Mouse (Mus musculus) limb, embryonic 10.5 days (tissue): ENCODE data around the gene Galt. TPM values are rescaled to one million over a fixed set of nuclear protein-coding genes. Genes with fewer than 3 reads are reported as not detected.
"Not testable (repeated sequence)": the region's sequence is repeated elsewhere in the genome, so short reads cannot be mapped to it uniquely, and the experiment has no call there.

Source experiments
- DNase-seq: peaks from one replicate; pipeline ENCODE4 v3.0.0-alpha.2; 2017; ENCODE audit warnings: low spot score
- H3K27ac ChIP-seq: fragments of 300-500 bp; sonication (generic); 2 replicates; pipeline ENCODE4 v1.5.1; 2016; ENCODE audit warnings: mild to moderate bottlenecking
- H3K27me3 ChIP-seq: fragments of 300-500 bp; sonication (generic); 2 replicates; pipeline ENCODE4 v1.6.1; 2016; ENCODE audit warnings: low read depth, mild to moderate bottlenecking; ENCODE audit not compliant: poor library complexity, severe bottlenecking
- H3K36me3 ChIP-seq: fragments of 300-500 bp; sonication (generic); 2 replicates; pipeline ENCODE4 v1.6.1; 2016; ENCODE audit warnings: mild to moderate bottlenecking, moderate library complexity
- H3K4me1 ChIP-seq: fragments of 300-500 bp; sonication (generic); 2 replicates; pipeline ENCODE4 v1.6.1; 2016
- H3K4me3 ChIP-seq: fragments of 300-500 bp; sonication (generic); 2 replicates; pipeline ENCODE4 v1.5.1; 2016; ENCODE audit warnings: mild to moderate bottlenecking, moderate library complexity
- H3K9me3 ChIP-seq: fragments of 300-500 bp; sonication (generic); replicated peaks from 2 replicates; pipeline ENCODE4 v1.6.1; 2016; ENCODE audit warnings: mild to moderate bottlenecking
- WGBS: fragments of 180-500 bp; shearing (Covaris S2); methylation state at CpG from one replicate; pipeline ENCODE4 v1.1.7; 2016; 5-methylcytosine and 5-hydroxymethylcytosine counted together
- polyA plus RNA-seq: library from polyadenylated mRNA; unstranded; fragments of >200 nt; fragmentation: Nextera tagmentation; extraction: Ambion mirVana; gene quantifications from 2 replicates; pipeline ENCODE4 v1.2.1, GENCODE M21; 2016

The Galt gene
- polyA plus RNA-seq, 1 experiment from 2014 or later, result 37.6 TPM

DNA sequence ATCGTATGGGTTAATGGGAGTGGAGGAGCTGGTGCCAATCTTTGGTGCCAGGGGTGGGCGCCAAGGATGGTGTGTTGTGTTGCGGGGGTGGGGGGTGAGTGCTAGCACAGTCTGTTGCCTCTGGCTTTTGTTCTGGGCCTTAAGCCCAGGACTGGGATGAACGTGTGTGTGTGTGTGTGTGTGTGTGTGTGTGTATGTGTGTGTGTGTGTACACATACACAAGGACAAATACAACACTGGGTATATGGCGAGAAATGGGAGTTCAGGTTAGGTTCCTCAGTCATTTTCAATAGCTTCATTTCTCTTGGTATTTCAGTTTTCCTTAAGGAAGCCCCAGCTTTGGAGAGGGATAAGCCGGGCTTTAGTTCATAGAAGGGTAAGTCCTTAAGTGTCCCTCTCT lies 8.1 kb downstream of the Galt start:
- not testable (repeated sequence) for H3K27me3 ChIP-seq, H3K9me3 ChIP-seq, DNase-seq
- Histone ChIP-seq H3K4me1 (peaks cover 50% of the 10 kb centered on the region), H3K36me3 (peaks cover 40% of the 10 kb centered on the region), H3K27ac (peak overlapping the region; percentile 90), H3K4me3 (peak overlapping the region; percentile 64; the same call in 1 of the 2 replicates)
- WGBS, result 77% methylated on average over 4 of the region's 6 CpGs

DNA sequence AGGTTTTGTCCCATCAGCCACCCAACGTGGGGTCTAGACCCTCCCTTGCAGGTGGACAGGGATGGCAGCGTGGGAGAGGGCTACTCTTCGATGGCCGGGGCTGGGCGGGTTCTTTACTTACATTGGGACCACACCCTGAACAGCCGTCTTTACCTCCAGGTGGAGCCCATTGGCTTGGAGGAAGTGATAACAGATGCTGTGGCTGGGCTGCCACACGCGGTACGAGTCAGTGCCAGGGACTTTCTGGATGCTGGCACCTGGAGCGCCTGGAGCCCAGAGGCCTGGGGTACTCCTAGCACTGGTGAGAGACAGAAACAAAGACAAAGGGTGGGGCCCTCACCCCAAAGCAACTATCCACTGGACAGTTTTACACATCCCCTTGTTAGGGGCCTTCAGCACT lies 12.3 kb downstream of the Galt start:
- WGBS, result 86% methylated on average over 10 of the region's 10 CpGs
- not testable (repeated sequence) for DNase-seq, H3K4me3 ChIP-seq, H3K9me3 ChIP-seq, H3K27ac ChIP-seq, H3K27me3 ChIP-seq
- H3K36me3 ChIP-seq, result peaks cover 37% of the 10 kb centered on the region
- peaks cover 18% of the 10 kb centered on the region for H3K4me1 ChIP-seq

DNA sequence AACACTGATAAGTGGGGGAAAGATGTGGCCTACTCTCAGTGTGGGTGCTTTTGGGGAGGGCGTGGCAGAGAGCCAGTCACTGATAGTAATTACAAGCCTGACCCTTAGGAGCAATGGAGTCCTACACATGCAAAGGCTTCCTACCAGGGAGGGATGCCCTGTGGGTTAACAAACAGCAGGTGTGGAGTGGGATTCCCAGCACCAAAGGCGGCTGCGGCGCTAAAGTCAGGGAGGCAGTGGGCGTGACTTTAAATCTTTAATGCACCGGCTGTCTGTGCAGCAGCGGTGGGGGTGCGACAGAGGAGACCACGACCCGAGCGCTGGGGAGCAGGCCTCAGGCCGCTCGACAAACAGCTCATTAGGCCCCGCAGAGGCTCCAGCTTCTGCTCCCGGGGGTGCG lies 17.9 kb downstream of the Galt start:
- DNase-seq, result peak; percentile 46
- H3K36me3 ChIP-seq, result peaks cover 11% of the 10 kb centered on the region
- not testable (repeated sequence) for H3K27ac ChIP-seq, H3K9me3 ChIP-seq, H3K4me1 ChIP-seq, H3K27me3 ChIP-seq
- 2% methylated on average over 9 of the region's 16 CpGs for WGBS
- H3K4me3 ChIP-seq, result peak overlapping the region; percentile 33

DNA sequence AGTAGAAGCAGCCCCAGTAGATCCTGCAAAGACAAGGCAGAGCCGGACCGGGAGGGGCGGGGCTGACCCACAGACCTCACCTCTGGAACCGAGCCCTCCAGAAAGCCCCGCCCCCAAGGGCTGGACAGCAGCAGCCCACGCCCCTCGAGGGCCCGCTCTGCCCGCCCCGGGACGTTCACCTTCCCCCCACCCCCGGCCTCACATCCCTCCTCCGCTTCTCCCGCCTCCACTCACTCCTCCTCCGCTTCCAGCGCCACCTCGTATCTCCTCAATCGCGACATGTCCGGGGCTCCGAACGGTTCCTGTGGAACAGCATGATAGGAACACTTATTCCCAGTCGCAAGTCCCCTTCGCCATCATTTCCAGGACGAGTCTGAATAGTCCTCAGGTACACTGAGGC lies 18.5 kb downstream of the Galt start:
- not testable (repeated sequence) for H3K9me3 ChIP-seq, H3K27me3 ChIP-seq, H3K4me1 ChIP-seq, H3K36me3 ChIP-seq
- WGBS, result under 1% methylated on average over 19 of the region's 25 CpGs
- Histone ChIP-seq H3K27ac (peak overlapping the region; percentile 63; the same call in 1 of the 2 replicates), H3K4me3 (peak overlapping the region; percentile 50)
- peak; percentile 68 for DNase-seq

DNA sequence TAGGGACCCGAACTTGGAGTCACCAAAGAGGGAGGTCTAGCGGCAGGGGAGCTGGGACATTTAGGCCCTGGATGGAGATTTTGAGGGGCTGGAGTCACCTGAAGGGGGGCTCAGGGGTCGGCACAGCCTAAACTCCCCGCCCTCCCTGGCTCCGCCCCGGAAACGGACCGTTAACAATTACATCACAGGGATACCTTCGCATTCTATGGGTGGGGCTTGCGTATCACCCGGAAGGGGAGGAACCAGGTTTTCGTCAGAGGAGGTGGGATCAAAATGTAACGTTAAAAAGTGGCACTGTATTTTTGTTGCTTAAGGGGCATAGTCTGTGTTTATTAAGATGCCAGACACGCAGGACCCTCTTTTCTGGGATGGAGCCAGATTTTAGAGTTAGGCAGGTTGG lies 19.0 kb downstream of the Galt start, which contains the start of gene Ccl27a:
Gene Ccl27a, minus strand, starts transcription at position 246 of the 400 bp plus-strand sequence.
- not testable (repeated sequence) for H3K27me3 ChIP-seq, H3K4me1 ChIP-seq, H3K36me3 ChIP-seq, H3K9me3 ChIP-seq
- peak; percentile 86 for DNase-seq
- H3K4me3 ChIP-seq, result peak within 1 kb of the TSS; percentile 50
- H3K27ac ChIP-seq, result peak within 1 kb of the TSS; percentile 63; the same call in 1 of the 2 replicates
- under 1% methylated on average over 12 of the region's 14 CpGs for WGBS

DNA sequence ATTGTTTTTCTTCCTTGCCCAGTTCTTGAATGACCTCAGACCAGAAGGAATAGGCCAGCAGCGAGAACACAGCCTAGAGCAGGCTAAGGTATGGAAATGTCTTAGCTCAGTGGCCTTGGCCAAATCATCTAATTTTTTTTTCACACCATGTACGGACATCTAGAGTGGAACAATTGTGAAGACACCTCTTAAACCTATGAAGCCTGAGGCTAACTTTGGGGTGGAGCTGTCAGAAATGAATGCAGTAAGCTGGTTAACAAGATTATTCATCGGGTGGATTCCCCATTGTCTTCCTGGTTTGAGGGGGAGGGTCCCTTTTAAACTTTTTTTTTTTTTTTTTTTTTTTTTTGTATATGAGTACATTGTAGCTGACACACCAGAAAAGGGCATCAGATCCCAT lies 19.5 kb downstream of the Galt start:
- not testable (repeated sequence) for H3K27ac ChIP-seq, H3K9me3 ChIP-seq, H3K4me1 ChIP-seq, H3K36me3 ChIP-seq, H3K27me3 ChIP-seq, DNase-seq
- 70% methylated on average over 3 of the region's 3 CpGs for WGBS
- H3K4me3 ChIP-seq, result peak overlapping the region; percentile 50; the same call in 1 of the 2 replicates

DNA sequence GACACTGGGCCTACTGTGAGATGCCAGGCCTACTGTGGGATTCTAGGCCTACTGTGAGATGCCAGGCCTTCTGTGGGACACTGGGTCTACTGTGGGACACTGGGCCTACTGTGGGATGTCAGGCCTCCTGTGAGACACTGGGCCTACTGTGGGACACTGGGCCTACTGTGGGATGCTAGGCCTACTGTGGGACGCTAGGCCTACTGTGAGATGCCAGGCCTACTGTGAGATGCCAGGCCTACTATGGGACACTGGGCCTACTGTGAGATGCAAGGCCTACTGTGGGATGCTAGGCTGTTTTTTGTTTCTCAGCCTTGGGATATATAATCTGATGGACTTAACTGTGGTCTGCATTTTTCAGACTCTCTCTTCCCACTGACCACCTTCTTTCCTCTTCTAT lies 20.8 kb downstream of the Galt start:
- not testable (repeated sequence) for H3K27me3 ChIP-seq, H3K4me1 ChIP-seq, H3K4me3 ChIP-seq, H3K36me3 ChIP-seq, H3K27ac ChIP-seq, DNase-seq, H3K9me3 ChIP-seq
- 89% methylated on average over 1 of the region's 1 CpGs for WGBS

DNA sequence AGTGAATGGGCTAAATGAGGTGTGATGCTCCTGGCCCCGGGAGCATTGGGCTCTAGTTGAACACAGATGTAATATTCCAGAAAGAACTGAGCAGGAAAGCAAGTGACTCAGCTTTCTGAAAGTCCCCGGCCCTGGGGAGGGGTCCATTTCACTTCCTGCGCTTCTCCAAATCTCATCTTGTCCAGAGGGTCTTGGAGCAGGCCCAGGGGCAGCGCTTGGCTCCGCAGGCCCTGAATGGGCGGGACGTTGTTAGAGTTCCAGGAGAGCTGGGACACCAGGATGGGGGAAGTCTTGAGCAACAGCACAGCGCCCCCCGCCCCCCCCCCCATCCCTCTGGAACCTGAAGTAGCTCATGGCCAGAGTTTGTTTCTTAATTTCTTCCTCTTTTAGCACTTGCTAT lies 26.2 kb downstream of the Galt start:
- H3K4me3 ChIP-seq, DNase-seq, H3K9me3 ChIP-seq, H3K27me3 ChIP-seq, H3K27ac ChIP-seq, H3K36me3 ChIP-seq, H3K4me1 ChIP-seq: not testable (repeated sequence)
- 27% methylated on average over 9 of the region's 9 CpGs for WGBS

DNA sequence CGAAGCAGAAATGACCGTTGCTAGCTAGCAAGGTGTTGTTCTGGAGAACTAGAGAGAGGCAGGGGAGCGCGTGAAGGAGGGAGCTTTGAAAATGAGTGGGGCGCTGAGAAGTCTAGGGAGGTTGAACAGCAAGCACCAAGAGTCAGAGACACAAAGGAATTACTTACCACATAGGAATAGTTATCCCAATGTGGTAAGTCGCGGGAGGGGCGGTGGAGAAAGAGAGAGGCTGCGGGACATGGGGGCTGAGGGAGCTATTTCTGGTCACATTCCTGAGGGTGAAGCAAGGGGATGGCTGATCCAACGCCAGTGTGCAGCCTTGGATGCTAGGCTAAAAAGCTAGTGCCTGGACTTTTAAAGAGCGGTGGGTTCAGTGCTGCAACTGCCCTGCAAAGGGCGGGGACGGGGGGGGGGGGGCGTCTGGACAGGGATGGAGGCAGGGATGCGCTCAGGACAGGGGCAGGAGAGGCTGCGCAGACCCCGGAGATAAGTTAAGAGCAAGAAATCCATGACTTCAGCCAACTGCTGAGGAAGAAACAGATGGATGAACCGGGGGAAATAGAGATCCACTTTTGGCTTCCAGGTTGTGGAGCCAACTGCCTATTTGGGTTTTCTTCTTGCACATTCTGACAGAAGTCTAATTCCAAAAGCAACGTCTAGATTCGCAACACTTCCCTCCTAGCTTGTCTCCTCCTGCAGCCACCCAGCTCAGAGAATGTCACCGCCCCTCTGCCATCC lies 26.9 kb downstream of the Galt start:
- H3K4me3 ChIP-seq, H3K4me1 ChIP-seq, H3K27ac ChIP-seq, H3K27me3 ChIP-seq, H3K36me3 ChIP-seq, H3K9me3 ChIP-seq: not testable (repeated sequence)
- peak; percentile 29 for DNase-seq
- WGBS, result 17% methylated on average over 18 of the region's 21 CpGs

DNA sequence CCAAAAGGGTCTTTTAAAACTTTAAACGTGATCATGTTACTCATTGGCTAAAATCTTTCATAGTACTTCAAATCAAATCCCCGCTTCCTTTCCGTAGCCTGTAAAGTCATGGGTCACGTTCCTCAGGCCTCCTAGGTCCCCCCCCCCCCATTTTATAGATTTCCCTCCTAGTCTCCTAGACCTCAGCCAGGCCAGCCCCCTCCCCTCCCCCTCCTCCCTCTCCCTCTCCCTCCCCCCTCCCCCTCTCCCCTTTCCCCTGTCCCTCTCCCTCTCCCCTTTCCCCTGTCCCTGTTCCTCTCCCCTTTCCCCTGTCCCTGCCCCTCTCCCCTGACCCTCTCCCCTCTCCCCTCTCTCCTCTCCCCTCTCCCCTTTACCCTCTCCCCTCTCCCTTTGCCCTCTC lies 27.7 kb downstream of the Galt start:
- not testable (repeated sequence) for H3K4me3 ChIP-seq, H3K27ac ChIP-seq, H3K36me3 ChIP-seq, H3K27me3 ChIP-seq, DNase-seq, H3K4me1 ChIP-seq, H3K9me3 ChIP-seq
- WGBS, result 22% methylated on average over 4 of the region's 4 CpGs

DNA sequence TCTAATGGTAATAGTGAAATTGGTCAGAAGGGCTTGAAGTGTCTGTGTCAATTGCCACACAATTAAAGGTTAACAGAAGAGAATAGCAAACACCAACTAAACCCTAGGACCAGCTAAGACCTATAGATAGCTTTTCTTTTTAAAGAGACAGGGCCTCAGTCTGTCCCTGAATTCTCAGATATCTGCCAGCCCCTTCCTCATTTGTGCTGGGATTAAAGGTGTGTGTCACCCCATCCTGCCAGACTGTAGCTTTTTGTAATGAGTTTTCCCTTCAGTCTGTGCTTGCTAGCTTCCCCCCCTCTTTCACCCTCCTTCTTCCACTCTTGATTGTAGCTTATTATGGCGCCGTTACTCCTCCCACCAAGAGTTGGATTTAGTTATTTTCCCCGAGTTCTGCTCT lies 28.2 kb downstream of the Galt start:
- H3K36me3 ChIP-seq, H3K4me1 ChIP-seq, H3K9me3 ChIP-seq, H3K4me3 ChIP-seq, H3K27me3 ChIP-seq, H3K27ac ChIP-seq, DNase-seq: not testable (repeated sequence)
- WGBS, result 47% methylated on average over 3 of the region's 3 CpGs
